Mouse (Mus musculus): ENCODE measurements around the gene Adamtsl1.

DNA sequence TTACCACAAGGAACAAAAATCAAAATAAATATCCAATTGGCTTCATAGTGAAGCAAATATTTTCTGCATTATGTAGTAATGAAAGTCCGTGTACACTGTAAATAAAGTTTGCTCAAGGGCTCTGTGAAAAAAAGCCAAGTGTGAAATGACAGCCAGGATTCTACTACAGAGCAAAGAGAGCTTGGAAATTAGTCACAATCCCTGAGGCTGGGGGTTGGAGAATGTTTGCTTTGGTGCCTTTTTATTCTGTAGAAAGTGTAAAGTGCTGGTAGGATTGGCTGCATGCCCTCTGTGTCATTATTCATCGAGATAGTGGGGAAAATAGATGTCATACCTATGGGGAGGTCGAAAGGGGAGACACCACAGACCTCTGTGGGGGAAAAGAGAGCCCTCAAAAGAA, 516.2 kb downstream of the Adamtsl1 start:
- no peak for TF ChIP-seq POLR2A (IDR thresholded peaks at IDR 0.05; ENCODE audit: low read depth, low read length)
- TF ChIP-seq CTCF (conservative IDR thresholded peaks at IDR 0.05; ENCODE audit: insufficient read depth, insufficient read length, low read depth, low read length) = no peak

All from kidney, adult 2 months (tissue).